Mouse (Mus musculus): ENCODE results near the gene 6430548M08Rik.

DNA sequence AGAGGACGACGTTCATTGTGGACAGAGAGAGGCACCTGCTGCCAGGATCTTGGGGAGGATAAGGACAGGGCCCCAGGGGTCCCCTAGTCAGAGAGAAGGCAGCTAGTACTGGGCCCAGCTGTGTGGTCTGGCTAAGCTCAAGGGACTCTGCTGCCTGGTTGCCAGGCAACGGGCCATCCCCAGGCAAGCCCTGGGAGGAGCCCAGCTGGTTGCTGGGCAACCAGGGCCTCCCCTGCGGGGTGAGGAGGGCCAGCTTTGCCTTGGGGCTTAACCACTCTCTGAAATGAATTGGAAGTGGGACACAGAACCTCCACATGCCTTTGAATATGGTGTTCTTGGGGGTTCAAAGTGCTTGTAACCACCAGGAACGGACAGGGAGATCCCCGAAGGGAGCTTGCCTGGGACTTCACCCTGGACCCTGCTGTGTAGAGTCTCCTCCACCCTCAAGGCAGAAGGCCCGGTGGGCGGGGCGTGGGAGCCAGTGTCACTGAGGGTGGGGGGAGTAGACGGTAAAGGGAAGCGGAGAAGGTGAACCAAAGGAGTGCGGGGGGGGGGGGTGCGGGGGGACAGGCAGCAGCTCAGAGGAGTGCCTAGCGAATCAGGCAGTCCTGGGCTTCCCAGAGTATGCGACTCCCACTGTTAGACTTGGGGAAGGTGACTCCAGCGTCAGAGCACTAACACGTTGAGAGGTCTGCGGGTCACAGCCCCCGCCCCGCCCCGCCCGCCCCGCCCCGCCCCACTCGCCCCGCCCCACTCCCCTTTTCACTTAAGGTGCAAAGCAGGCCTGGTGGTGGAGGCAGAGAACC lies 63.6 kb downstream of the 6430548M08Rik start, which contains the start of gene Fam92b:
- TF ChIP-seq CTCF (IDR thresholded peaks at IDR 0.05; ENCODE audit: borderline replicate concordance, insufficient read depth, low read length) (no peak), POLR2A (IDR thresholded peaks at IDR 0.05; ENCODE audit: low read depth, low read length) (no peak)

Measured in embryonic fibroblast, embryonic 13.5 days (primary cell).